Mouse (Mus musculus): ENCODE measurements at regions not wholly inside any gene's neighbourhood (a gene's known extent, or its start where the extent isn't known, plus 50 kb on each side); places are given as distances from the start of the nearest gene placed in this dataset.

GRCm38 (mm10) chr11:112256326-112256725 is 525.7 kb upstream of the Sox9 start:
- Histone ChIP-seq H3K27ac (no peak overlapping the region), H3K4me1 (no peaks in the 10 kb centered on the region), H3K36me3 (no peaks in the 10 kb centered on the region), H3K9ac (no peak overlapping the region), H3K4me2 (replicated peaks) (no peak overlapping the region), H3K9me3 (no peaks in the 10 kb centered on the region), H3K27me3 (no peaks in the 10 kb centered on the region), H3K4me3 (no peak overlapping the region)
- no peak for ATAC-seq (ENCODE audit: low FRiP score, low read depth)
- WGBS, result 89% methylated on average over 7 of the region's 7 CpGs

GRCm38 (mm10) chr11:112264077-112264476 is 517.9 kb upstream of the Sox9 start:
- no peaks in the 10 kb centered on the region; the same call in 1 of the 2 replicates for H3K4me1 ChIP-seq
- no peak overlapping the region for H3K27ac ChIP-seq
- H3K36me3 ChIP-seq, result no peaks in the 10 kb centered on the region
- H3K9ac ChIP-seq, result no peak overlapping the region
- H3K4me2 ChIP-seq (replicated peaks), result no peak overlapping the region
- no peak overlapping the region for H3K4me3 ChIP-seq
- 59% methylated on average over 4 of the region's 4 CpGs for WGBS
- H3K27me3 ChIP-seq, result no peaks in the 10 kb centered on the region
- no peak for ATAC-seq (ENCODE audit: low FRiP score, low read depth)
- H3K9me3 ChIP-seq, result no peaks in the 10 kb centered on the region

GRCm38 (mm10) chr11:112270911-112271310 is 511.1 kb upstream of the Sox9 start:
- H3K4me1 ChIP-seq, result no peaks in the 10 kb centered on the region
- H3K4me3 ChIP-seq, result no peak overlapping the region
- 90% methylated on average over 5 of the region's 5 CpGs for WGBS
- H3K36me3 ChIP-seq, result no peaks in the 10 kb centered on the region
- no peak for ATAC-seq (ENCODE audit: low FRiP score, low read depth)
- no peak overlapping the region for H3K9ac ChIP-seq
- H3K9me3 ChIP-seq, result no peaks in the 10 kb centered on the region
- no peaks in the 10 kb centered on the region for H3K27me3 ChIP-seq
- no peak overlapping the region for H3K27ac ChIP-seq
- no peak overlapping the region for H3K4me2 ChIP-seq (replicated peaks)

- Histone ChIP-seq H3K9ac (no peak overlapping the region), H3K4me1 (peaks cover 3% of the 10 kb centered on the region; the same call in 1 of the 2 replicates), H3K27ac (no peak overlapping the region), H3K4me2 (replicated peaks) (no peak overlapping the region), H3K4me3 (no peak overlapping the region), H3K36me3 (no peaks in the 10 kb centered on the region), H3K27me3 (no peaks in the 10 kb centered on the region), H3K9me3 (no peaks in the 10 kb centered on the region)
- ATAC-seq (ENCODE audit: low FRiP score, low read depth), result no peak
- 95% methylated on average over 1 of the region's 1 CpGs for WGBS
Observed at GRCm38 (mm10) chr11:112278566-112278965, 503.5 kb upstream of the Sox9 start.

GRCm38 (mm10) chr11:112282911-112283310 is 499.1 kb upstream of the Sox9 start:
- no peak for ATAC-seq (ENCODE audit: low FRiP score, low read depth)
- Histone ChIP-seq H3K27ac (no peak overlapping the region), H3K4me2 (replicated peaks) (no peak overlapping the region), H3K27me3 (no peaks in the 10 kb centered on the region), H3K9me3 (no peaks in the 10 kb centered on the region), H3K9ac (no peak overlapping the region), H3K36me3 (no peaks in the 10 kb centered on the region), H3K4me1 (peaks cover 3% of the 10 kb centered on the region; the same call in 1 of the 2 replicates), H3K4me3 (no peak overlapping the region)
- WGBS, result 16% methylated on average over 7 of the region's 7 CpGs

- no peaks in the 10 kb centered on the region for H3K36me3 ChIP-seq
- H3K4me2 ChIP-seq (replicated peaks), result no peak overlapping the region
- no peaks in the 10 kb centered on the region for H3K27me3 ChIP-seq
- WGBS, result 61% methylated on average over 5 of the region's 5 CpGs
- 0 out of 2 replicates have a peak, but pooled peaks cover 13% of the 10 kb centered on the region for H3K4me1 ChIP-seq
- no peak overlapping the region for H3K9ac ChIP-seq
- ATAC-seq (ENCODE audit: low FRiP score, low read depth), result peak; percentile 81
- H3K27ac ChIP-seq, result 0 out of 2 replicates have a peak overlapping the region, but pooled peaks have one; percentile 56
- H3K9me3 ChIP-seq, result no peaks in the 10 kb centered on the region
- H3K4me3 ChIP-seq, result no peak overlapping the region
Observed at GRCm38 (mm10) chr11:112298901-112299341, 483.1 kb upstream of the Sox9 start.

- Histone ChIP-seq H3K27ac (no peak overlapping the region), H3K4me3 (no peak overlapping the region), H3K4me2 (replicated peaks) (no peak overlapping the region), H3K9me3 (no peaks in the 10 kb centered on the region), H3K36me3 (no peaks in the 10 kb centered on the region), H3K4me1 (0 out of 2 replicates have a peak, but pooled peaks cover 13% of the 10 kb centered on the region), H3K9ac (no peak overlapping the region), H3K27me3 (no peaks in the 10 kb centered on the region)
- WGBS, result 87% methylated on average over 2 of the region's 2 CpGs
- no peak for ATAC-seq (ENCODE audit: low FRiP score, low read depth)
Observed at GRCm38 (mm10) chr11:112303091-112303490, 478.9 kb upstream of the Sox9 start.

GRCm38 (mm10) chr11:112325850-112326249 is 456.2 kb upstream of the Sox9 start:
- WGBS, result 92% methylated on average over 4 of the region's 4 CpGs
- no peak overlapping the region for H3K4me3 ChIP-seq
- no peak overlapping the region for H3K4me2 ChIP-seq (replicated peaks)
- H3K27me3 ChIP-seq, result no peaks in the 10 kb centered on the region
- H3K27ac ChIP-seq, result no peak overlapping the region
- ATAC-seq (ENCODE audit: low FRiP score, low read depth), result no peak
- peaks cover 6% of the 10 kb centered on the region; the same call in 1 of the 2 replicates for H3K4me1 ChIP-seq
- H3K9ac ChIP-seq, result no peak overlapping the region
- H3K9me3 ChIP-seq, result no peaks in the 10 kb centered on the region
- H3K36me3 ChIP-seq, result no peaks in the 10 kb centered on the region

- Histone ChIP-seq H3K9me3 (no peaks in the 10 kb centered on the region), H3K4me3 (no peak overlapping the region), H3K36me3 (no peaks in the 10 kb centered on the region), H3K27ac (no peak overlapping the region), H3K9ac (no peak overlapping the region), H3K4me2 (replicated peaks) (no peak overlapping the region), H3K27me3 (no peaks in the 10 kb centered on the region), H3K4me1 (peaks cover 6% of the 10 kb centered on the region; the same call in 1 of the 2 replicates)
- no peak for ATAC-seq (ENCODE audit: low FRiP score, low read depth)
- WGBS, result 37% methylated on average over 4 of the region's 4 CpGs
Observed at GRCm38 (mm10) chr11:112327606-112328005, 454.4 kb upstream of the Sox9 start.

- no peak overlapping the region for H3K4me3 ChIP-seq
- H3K27ac ChIP-seq, result no peak overlapping the region
- 36% methylated on average over 6 of the region's 6 CpGs for WGBS
- H3K4me2 ChIP-seq (replicated peaks), result no peak overlapping the region
- H3K9me3 ChIP-seq, result no peaks in the 10 kb centered on the region
- H3K9ac ChIP-seq, result no peak overlapping the region
- no peak for ATAC-seq (ENCODE audit: low FRiP score, low read depth)
- peaks cover 8% of the 10 kb centered on the region; the same call in 1 of the 2 replicates for H3K4me1 ChIP-seq
- H3K27me3 ChIP-seq, result no peaks in the 10 kb centered on the region
- H3K36me3 ChIP-seq, result no peaks in the 10 kb centered on the region
Observed at GRCm38 (mm10) chr11:112345133-112345532, 436.9 kb upstream of the Sox9 start.

GRCm38 (mm10) chr11:112345586-112345985 is 436.4 kb upstream of the Sox9 start:
- H3K9me3 ChIP-seq, result no peaks in the 10 kb centered on the region
- no peak overlapping the region for H3K9ac ChIP-seq
- no peak for ATAC-seq (ENCODE audit: low FRiP score, low read depth)
- 15% methylated on average over 3 of the region's 3 CpGs for WGBS
- H3K27me3 ChIP-seq, result no peaks in the 10 kb centered on the region
- H3K4me1 ChIP-seq, result peaks cover 8% of the 10 kb centered on the region; the same call in 1 of the 2 replicates
- no peaks in the 10 kb centered on the region for H3K36me3 ChIP-seq
- no peak overlapping the region for H3K4me3 ChIP-seq
- H3K4me2 ChIP-seq (replicated peaks), result no peak overlapping the region
- H3K27ac ChIP-seq, result no peak overlapping the region

GRCm38 (mm10) chr11:112346089-112346488 is 435.9 kb upstream of the Sox9 start:
- Histone ChIP-seq H3K9me3 (no peaks in the 10 kb centered on the region), H3K4me2 (replicated peaks) (no peak overlapping the region), H3K36me3 (no peaks in the 10 kb centered on the region), H3K27ac (no peak overlapping the region), H3K4me1 (peaks cover 8% of the 10 kb centered on the region; the same call in 1 of the 2 replicates), H3K4me3 (no peak overlapping the region), H3K9ac (no peak overlapping the region), H3K27me3 (no peaks in the 10 kb centered on the region)
- WGBS, result 76% methylated on average over 3 of the region's 3 CpGs
- no peak for ATAC-seq (ENCODE audit: low FRiP score, low read depth)

GRCm38 (mm10) chr11:112346532-112346931 is 435.5 kb upstream of the Sox9 start:
- 28% methylated on average over 7 of the region's 7 CpGs for WGBS
- Histone ChIP-seq H3K27me3 (no peaks in the 10 kb centered on the region), H3K4me1 (peaks cover 8% of the 10 kb centered on the region; the same call in 1 of the 2 replicates), H3K9me3 (no peaks in the 10 kb centered on the region), H3K9ac (no peak overlapping the region), H3K36me3 (no peaks in the 10 kb centered on the region), H3K27ac (no peak overlapping the region), H3K4me3 (no peak overlapping the region), H3K4me2 (replicated peaks) (no peak overlapping the region)
- no peak for ATAC-seq (ENCODE audit: low FRiP score, low read depth)
